Mouse (Mus musculus): ENCODE measurements around the gene Pik3c2g.

DNA sequence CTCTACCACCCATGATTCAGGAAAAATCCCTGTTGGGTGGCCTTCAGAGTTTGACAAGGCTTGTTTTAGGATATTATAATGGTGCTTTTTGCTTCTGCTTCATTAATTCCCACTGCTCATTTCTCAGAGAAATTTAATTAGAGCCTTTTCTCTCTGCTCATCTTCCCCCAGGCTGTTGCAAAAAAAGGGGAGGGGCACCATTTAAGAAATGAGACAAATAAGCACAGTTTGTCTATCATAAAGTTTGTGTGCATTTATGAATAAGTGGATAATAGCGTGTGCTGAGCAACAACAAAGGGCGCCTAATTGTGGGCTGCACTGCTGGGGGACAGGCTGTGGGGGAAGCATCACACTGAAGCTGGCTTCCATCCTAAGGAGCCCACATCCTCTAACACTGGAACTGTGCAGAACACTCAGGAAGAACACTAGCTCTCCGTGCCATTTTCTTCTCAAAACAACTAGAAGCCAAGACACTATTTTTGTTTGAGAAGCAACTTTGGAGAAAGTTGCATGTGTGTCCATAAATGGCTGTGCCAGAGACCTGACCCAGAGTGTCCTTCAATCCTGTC lies 131.5 kb downstream of the Pik3c2g start:
- TF ChIP-seq CTCF (IDR thresholded peaks at IDR 0.05) (no peak), EP300 (IDR thresholded peaks at IDR 0.05) (no peak)

Data from lung, postnatal 0 days (tissue).